Mouse (Mus musculus) left cerebral cortex, adult 9 months (tissue): ENCODE results near the gene Arhgap44.

Experiments
- DNase-seq, 2 experiments: peaks; one replicate each; pipeline ENCODE4 v3.0.0; 2022; ENCODE audit warnings: low spot score in 2 of 2

Arhgap44 gene

DNA sequence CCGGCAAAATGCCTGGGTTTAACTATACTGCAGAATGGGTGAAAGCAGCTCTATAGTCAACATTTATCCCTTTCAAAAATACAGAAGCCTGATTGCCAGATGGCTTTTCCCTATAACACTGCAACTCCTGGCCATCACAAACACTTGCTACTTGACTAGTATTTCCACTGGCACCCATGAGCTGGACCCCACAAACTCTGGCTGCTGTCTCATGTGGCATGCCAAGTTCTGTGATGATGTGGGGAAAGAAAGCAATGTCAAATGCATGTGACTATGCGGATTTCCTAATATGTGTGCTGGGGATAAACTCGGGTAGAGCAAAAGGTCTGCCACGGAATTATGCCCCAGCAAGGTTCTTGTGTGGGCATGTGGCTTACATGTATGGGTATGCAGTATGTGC, 156.7 kb downstream of the Arhgap44 start:
- no peak for DNase-seq

DNA sequence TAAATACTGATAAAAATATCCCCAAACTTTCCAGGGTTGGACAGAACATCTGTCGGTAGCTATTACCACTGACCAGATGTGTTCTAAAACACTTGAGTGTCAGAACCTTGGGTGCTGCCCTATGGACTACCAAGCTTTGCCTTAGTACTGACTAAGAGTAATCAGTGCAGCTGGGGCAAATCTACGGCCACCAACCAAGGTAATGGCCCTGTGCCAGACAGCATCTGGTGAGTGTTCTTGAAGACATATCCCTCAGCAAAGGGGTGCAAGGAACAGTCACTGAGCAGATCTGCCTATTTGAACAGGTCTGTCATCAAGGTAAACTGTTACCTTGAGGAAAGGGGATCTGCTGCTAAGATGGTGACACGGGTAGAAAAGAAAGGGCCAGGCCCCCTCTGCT, 157.9 kb downstream of the Arhgap44 start:
- DNase-seq = no peak

DNA sequence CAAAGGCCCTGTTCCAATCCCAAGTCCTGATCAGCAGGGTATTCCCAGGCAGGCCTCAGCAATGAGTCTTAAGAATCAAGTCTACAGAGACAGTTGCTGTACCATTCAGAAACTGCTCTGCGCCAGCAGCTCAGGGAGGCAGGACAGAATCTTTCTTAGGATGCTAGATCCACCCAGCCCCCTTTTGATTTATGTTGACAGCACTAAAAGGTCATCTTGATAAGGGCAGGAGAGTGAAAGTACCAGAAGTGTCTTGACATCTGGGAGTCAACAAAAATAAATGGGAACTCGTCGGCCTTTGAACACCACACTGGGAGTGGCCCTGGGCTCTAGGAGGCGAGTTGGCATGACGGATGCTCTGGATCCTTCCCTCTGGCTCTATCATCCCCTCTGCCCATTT, 159.2 kb downstream of the Arhgap44 start:
- DNase-seq = no peak

DNA sequence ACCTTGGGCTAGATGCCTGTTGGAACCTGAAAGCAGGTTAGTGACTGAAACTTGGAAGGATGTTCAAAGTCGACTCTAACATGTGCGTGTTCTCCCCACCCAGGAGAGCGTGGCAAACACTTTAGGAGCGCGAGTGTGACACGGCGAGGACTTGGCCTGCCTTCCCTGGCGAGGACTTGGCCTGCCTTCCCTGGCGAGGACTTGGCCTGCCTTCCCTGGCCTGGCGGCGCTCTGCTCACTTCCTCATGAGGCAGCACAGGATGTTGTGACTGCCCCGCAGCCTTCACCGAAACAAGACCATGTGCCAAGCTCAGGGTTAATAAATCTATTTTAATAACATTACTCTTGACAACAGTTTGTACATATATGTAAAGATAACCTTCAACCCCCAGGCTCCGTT, 161.0 kb downstream of the Arhgap44 start:
- DNase-seq = no peak

DNA sequence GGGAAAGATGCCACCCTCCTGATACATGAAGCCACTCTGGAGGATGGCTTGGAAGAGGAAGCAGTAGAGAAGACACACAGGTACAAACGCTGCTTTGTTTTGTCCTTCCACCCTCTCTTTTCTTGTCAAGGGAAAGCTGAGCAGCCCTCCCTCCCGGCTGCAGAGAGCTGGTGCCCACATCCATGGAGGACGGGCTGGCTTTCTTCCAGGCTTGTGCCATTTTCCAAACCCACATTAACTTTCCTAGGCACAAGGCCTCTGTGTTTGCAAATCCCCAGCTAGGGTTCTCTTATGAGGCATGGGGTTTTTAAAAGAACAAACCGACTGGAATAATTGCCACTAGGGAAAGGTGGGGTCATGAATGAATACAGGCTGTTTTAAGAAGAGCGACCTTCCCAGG, 163.1 kb downstream of the Arhgap44 start:
- DNase-seq = no peak

DNA sequence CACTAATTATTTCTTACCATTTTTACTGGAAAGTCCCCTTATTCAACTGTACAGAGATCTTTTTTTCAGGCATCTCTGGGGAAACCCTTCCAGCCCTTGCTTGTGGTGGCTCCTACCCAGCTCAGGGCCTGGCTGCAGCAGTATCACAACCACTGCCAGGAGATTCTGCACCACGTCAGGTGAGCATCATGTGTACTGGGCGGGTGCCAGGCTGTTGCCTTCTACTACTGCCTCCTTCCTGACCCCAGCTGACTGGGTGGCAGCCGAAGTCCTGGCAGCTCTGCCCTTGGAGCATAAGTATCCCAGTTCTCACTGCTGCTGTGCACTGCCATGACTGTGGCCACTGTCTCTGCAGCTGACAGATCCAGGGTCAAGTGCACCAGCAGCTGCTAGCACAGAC, 164.3 kb downstream of the Arhgap44 start:
- DNase-seq = no peak

DNA sequence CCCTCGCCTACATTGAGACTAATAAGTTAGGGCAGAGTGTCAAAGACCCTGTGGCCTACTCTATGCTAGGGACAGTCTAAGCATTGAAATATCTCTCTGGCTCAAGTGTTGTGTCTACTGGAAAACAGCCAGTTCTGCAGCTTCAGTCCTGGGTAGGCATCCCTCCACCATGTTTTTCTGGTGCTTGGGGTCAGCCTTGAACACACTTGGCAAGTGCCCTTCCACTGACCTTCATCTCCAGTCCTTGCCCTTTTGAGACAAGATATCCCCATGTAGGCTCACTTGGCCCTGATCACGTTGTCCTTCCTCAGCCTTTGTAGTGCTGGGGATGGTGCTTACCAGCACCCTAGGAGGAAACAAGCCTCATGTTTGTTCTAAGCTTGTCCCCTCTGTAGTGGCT, 174.2 kb downstream of the Arhgap44 start:
- DNase-seq = no peak

DNA sequence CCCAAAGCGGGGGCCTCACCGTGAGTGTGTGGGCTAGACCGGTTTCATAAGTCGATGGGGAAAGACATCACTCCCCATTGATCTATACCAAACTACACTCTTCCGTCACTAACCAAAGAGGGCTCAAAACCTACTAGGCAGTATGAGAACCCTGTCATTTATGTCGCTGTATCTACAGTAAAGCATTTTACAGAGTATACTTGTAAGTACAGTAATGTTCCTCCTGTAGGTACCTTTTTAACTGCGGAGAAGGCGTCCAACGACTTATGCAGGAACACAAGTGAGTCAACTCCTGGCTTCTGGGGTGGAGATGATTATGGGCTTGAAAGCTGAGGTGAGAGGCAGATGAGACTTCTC, 183.3 kb downstream of the Arhgap44 start:
- DNase-seq = no peak

DNA sequence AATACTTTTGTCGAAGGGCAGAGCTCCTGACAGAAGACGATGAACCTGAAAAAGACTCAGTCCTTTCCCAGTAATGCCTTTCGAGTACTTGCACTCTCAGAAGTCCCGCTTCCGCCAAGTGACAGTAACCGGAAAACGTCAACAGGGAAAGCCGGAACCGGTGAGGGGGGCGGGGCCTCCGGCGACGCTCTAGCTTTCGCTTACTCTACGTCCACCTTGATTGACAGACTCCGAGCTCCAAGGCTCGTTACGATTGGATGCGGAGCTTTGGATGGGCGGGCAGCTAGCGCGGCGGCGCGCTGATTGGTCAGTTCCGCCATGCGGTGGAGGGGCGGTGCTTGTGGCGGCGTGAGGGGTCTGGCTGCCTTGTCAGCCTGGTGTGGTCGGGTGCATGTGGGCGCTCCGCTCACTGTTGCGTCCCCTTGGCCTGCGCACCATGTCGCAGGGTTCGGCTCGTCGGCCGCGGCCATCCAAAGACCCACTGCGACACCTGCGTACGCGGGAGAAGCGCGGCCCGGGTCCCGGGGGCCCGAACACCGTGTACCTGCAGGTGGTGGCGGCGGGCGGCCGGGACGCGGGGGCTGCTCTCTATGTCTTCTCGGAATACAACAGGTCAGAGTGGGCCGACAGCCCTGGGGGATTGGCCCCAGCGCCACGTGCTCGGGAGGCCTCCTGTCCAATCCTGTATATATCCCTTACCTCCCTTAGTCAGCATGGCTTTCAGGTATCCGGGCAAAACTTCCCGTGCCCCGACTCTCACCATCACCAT, 183.9 kb downstream of the Arhgap44 start, which contains the start of gene Elac2:
Elac2 (plus strand) TSS at position 319 of the 769 bp plus-strand sequence.
- DNase-seq = peak; percentile 97 to 99

DNA sequence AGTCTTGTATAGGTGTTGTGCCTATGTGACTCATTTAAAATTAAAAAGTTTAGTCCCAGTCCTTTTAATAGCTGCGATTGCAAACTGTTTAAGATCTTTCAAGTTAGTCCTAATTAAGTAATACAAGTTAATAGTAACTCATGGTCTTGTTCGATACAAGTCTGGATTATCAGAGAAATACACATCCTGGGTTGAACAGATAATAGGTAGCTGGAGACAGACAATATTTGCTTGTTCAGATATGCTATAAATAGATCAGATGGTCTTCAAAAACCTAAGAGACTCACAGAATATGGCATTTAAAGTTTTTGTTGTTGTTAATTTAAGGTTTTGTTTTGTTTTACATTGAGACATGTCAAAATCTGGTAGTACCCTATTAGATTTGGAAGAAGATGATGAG, 190.3 kb downstream of the Arhgap44 start:
- no peak for DNase-seq

DNA sequence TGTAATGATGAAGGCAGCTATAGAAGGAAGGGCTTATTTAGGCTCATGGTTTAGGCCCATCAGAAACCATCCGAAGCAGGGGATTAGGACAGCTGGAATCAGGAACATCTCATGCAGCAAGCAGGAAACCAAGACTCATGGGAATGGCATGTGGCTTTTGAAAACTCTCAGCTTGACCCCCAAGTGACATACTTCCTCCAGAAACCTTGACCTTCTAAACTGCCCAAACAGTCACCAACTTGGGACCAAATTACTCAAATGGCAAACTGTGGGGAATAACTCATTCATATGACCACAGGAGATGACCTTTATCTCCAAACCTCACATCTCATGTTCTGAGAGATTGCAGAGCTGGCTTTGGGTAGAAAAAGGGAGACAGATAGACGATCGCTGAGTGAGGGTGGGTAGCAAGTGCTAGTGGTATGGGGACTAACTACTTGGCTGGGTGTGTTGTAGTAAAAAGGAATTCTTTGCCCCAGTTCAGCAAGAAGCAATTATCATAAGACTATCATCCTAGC, 191.2 kb downstream of the Arhgap44 start:
- no peak for DNase-seq

DNA sequence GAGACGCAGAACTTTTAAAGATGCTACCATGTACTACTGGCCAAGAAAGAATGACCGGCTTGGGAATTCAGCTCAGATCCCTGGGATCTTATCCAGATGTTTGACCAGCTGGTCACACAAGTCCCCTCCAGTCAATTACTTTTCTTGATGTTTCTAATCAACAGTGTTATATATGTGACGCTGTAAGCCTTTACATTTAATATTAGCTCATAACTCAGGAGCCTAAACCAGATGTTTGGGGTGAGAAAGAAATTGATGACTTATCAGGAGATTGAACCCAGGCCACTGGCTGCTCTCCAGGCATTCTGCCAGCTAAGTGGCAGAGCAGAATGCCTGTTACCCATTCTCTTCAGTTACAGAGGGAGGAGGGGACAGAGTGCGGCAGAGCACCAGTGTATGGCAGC, 193.8 kb downstream of the Arhgap44 start:
- no peak for DNase-seq

DNA sequence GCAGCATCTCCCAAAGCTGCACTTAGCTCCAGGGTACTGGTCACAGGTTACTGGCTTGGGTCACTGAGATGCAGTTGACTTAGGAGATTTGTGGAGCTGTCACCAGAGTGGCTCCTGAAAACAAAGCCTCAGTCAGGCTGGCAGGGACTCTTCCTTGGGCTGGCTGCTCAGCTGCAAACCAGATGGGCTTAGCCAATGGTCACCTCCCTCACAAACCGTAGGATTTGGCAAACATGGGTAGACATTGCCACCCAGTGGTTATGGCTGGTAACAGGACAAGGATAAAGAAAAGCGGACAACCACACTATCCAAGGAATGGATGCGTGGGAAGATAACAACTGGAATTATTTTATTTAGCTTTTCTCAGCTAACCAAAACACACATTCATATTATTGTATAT, 194.3 kb downstream of the Arhgap44 start:
- peak; percentile 14 to 85 for DNase-seq

DNA sequence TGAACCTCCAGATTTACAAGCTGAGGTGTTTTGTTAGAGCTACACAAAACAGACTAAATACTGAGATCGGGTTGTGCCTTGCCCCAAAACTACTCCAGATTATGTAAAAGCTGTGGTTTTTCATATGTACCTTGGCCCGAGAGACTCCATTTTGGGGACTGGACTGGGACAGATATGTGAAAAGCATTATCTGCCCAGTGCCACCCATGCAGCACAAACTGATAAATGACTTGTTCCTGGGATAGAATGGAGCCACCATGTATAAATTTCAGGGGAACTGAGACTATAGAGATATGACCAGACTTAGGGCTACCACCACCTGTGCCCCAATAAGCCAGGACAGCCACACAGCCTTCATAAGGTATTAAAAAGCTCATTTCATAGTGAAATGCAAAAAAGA, 200.1 kb downstream of the Arhgap44 start:
- DNase-seq = no peak

DNA sequence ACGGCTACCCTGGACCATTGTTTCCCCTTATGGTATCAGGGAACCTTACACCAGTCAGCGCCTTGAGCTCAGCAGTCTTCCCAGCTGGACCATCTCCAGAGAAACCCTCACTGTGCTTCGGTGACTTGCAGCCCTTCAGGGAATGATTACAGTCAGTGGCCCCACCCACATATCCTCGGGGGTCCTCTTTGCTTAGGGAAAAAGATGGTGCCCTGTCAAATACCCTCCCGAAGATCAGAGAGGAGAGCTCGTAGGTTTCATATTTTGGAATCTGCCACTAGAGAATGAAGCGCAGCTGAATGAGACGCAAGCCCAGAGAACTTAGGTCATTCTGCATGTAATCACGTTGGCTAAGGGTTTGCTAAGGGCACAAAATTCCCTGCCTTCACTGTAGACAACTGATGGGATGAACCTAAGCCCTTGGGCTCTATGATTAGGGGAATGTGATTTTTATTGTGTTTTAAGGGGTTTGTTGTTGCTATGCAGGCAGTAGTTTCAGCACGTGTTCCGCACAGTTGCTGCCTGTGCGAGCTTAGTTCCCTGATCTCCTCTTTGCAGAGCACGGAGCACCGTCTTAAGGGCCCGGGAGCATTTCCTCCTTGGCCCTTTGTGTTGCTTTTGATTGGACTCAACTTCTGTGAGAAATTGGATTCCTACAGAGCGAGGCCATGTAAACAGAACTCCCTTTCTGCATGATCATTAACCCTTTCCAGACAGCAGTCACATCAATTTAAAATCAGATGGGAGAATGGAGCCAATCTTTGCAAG, 205.6 kb downstream of the Arhgap44 start:
- DNase-seq = no peak
